Mouse (Mus musculus): ENCODE results near the gene Tmed4. TPM values are rescaled to one million over a fixed set of nuclear protein-coding genes. Genes with fewer than 3 reads are reported as not detected.
"Not testable (repeated sequence)": the region's sequence is repeated elsewhere in the genome, so short reads cannot be mapped to it uniquely, and the experiment has no call there.

Gene Tmed4
- total RNA-seq, 2 experiments from 2014 or later: 88.9 to 94.6 TPM

- intact Hi-C loops (cut with DNase I): no loop called here
- no peak for DNase-seq (ENCODE audit: low spot score in 2 of 2)
Observed at GRCm38 (mm10) chr11:6282940-6283339, 8.3 kb upstream of the Tmed4 start.

- intact Hi-C loops (cut with DNase I): no loop called here
- no peak for DNase-seq (ENCODE audit: low spot score in 2 of 2)
Observed at GRCm38 (mm10) chr11:6276466-6276865, 1.8 kb upstream of the Tmed4 start.

- DNase-seq (ENCODE audit: low spot score in 2 of 2): no peak
- intact Hi-C loops (cut with DNase I): loop anchor here (2.0 kb wide), 1 partner anchor 16 kb away; the partner anchor contains the start of gene Ogdh
Observed at GRCm38 (mm10) chr11:6275094-6275484, 419 bp upstream of the Tmed4 start.

- intact Hi-C loops (cut with DNase I): loop anchor here (2.0 kb wide), 1 partner anchor 17 kb away; the partner anchor contains the start of gene Ogdh
- no peak for DNase-seq (ENCODE audit: low spot score in 2 of 2)
Observed at GRCm38 (mm10) chr11:6273607-6274006, 1.1 kb downstream of the Tmed4 start.

- intact Hi-C loops (cut with DNase I): loop anchor here (10.0 kb wide), 1 partner anchor 303 kb away; no protein-coding TSS in a partner anchor
- DNase-seq (ENCODE audit: low spot score in 2 of 2): peak; percentile 92 to 97
Observed at GRCm38 (mm10) chr11:6267320-6268254, 7.1 kb downstream of the Tmed4 start, which contains the start of gene Ddx56. TSS of gene Ddx56 (minus strand) at chr11:6267772.

- DNase-seq (ENCODE audit: low spot score in 2 of 2): no peak
- intact Hi-C loops (cut with DNase I): loop anchor here (10.0 kb wide), 1 partner anchor 302 kb away; no protein-coding TSS in a partner anchor
Observed at GRCm38 (mm10) chr11:6266621-6267020, 8.0 kb downstream of the Tmed4 start.

GRCm38 (mm10) chr11:6261434-6262082 lies 13.1 kb downstream of the Tmed4 start:
- intact Hi-C loops (cut with DNase I): loop anchor here (5.0 to 10.0 kb wide), 4 partner anchors 39 to 297 kb away; partner anchors contain the start of genes A730071L15Rik and Nudcd3
- DNase-seq (ENCODE audit: low spot score in 2 of 2): peak; percentile 74 to 81

GRCm38 (mm10) chr11:6259413-6259812 lies 15.3 kb downstream of the Tmed4 start:
- intact Hi-C loops (cut with DNase I): no loop called here
- DNase-seq (ENCODE audit: low spot score in 2 of 2): no peak

- intact Hi-C loops (cut with DNase I): no loop called here
- DNase-seq (ENCODE audit: low spot score in 2 of 2): no peak
Observed at GRCm38 (mm10) chr11:6256490-6257072, 18.1 kb downstream of the Tmed4 start.

GRCm38 (mm10) chr11:6254602-6255001 lies 20.1 kb downstream of the Tmed4 start:
- intact Hi-C loops (cut with DNase I); DNase-seq (ENCODE audit: low spot score in 2 of 2): not testable (repeated sequence)

- intact Hi-C loops (cut with DNase I): no loop called here
- DNase-seq (ENCODE audit: low spot score in 2 of 2): no peak
Observed at GRCm38 (mm10) chr11:6252824-6253223, 21.8 kb downstream of the Tmed4 start.

- no peak for DNase-seq (ENCODE audit: low spot score in 2 of 2)
- intact Hi-C loops (cut with DNase I): no loop called here
Observed at GRCm38 (mm10) chr11:6252248-6252647, 22.4 kb downstream of the Tmed4 start.

GRCm38 (mm10) chr11:6244707-6245106 lies 30.0 kb downstream of the Tmed4 start:
- DNase-seq (ENCODE audit: low spot score in 2 of 2): no peak
- intact Hi-C loops (cut with DNase I): no loop called here

- intact Hi-C loops (cut with DNase I): no loop called here
- no peak for DNase-seq (ENCODE audit: low spot score in 2 of 2)
Observed at GRCm38 (mm10) chr11:6233025-6233424, 41.6 kb downstream of the Tmed4 start.

- intact Hi-C loops (cut with DNase I): no loop called here
- no peak for DNase-seq (ENCODE audit: low spot score in 2 of 2)
Observed at GRCm38 (mm10) chr11:6230012-6230411, 44.7 kb downstream of the Tmed4 start, which contains the start of gene Npc1l1. TSS of gene Npc1l1 (minus strand) at chr11:6230143.

GRCm38 (mm10) chr11:6224541-6225229 lies 50.0 kb downstream of the Tmed4 start:
- DNase-seq (ENCODE audit: low spot score in 2 of 2): peak; percentile 34 to 89
- intact Hi-C loops (cut with DNase I): loop anchor here (5.0 kb wide), 1 partner anchor 38 kb away; no protein-coding TSS in a partner anchor

GRCm38 (mm10) chr11:6222187-6222586 lies 52.5 kb downstream of the Tmed4 start:
- no peak for DNase-seq (ENCODE audit: low spot score in 2 of 2)
- intact Hi-C loops (cut with DNase I): loop anchor here (5.0 kb wide), 1 partner anchor 40 kb away; no protein-coding TSS in a partner anchor
